Mouse (Mus musculus) embryonic facial prominence, embryonic 15.5 days (tissue): ENCODE measurements around the gene Nhsl2. TPM values are rescaled to one million over a fixed set of nuclear protein-coding genes. Genes with fewer than 3 reads are reported as not detected.

Source experiments
- ATAC-seq: fragments of 200-750 bp; cut with Nextera tagmentation; 2 replicates; pipeline ENCODE4 v1.8.0; 2017; ENCODE audit warnings: low read depth, moderate TSS enrichment; ENCODE audit not compliant: insufficient number of reproducible peaks, low FRiP score, low TSS enrichment
- H3K27ac ChIP-seq: fragments of 300-500 bp; sonication (generic); replicated peaks from 2 replicates; pipeline ENCODE4 v1.5.1; 2015; ENCODE audit warnings: mild to moderate bottlenecking, inconsistent platforms
- H3K27me3 ChIP-seq: fragments of 300-500 bp; sonication (generic); 2 replicates; pipeline ENCODE4 v1.6.1; 2015; ENCODE audit warnings: inconsistent platforms
- H3K36me3 ChIP-seq: fragments of 300-500 bp; sonication (generic); 2 replicates; pipeline ENCODE4 v1.6.1; 2015; ENCODE audit warnings: mild to moderate bottlenecking, inconsistent platforms
- H3K4me1 ChIP-seq: fragments of 300-500 bp; sonication (generic); 2 replicates; pipeline ENCODE4 v1.6.1; 2015; ENCODE audit warnings: inconsistent platforms
- H3K4me2 ChIP-seq: fragments of 300-500 bp; sonication (generic); replicated peaks from 2 replicates; pipeline ENCODE4 v1.6.1; 2015; ENCODE audit warnings: mild to moderate bottlenecking, inconsistent platforms
- H3K4me3 ChIP-seq: fragments of 300-500 bp; sonication (generic); replicated peaks from 2 replicates; pipeline ENCODE4 v1.5.1; 2015; ENCODE audit warnings: mild to moderate bottlenecking, inconsistent platforms
- H3K9ac ChIP-seq: fragments of 300-500 bp; sonication (generic); 2 replicates; pipeline ENCODE4 v1.6.1; 2015; ENCODE audit warnings: inconsistent platforms
- H3K9me3 ChIP-seq: fragments of 300-500 bp; sonication (generic); replicated peaks from 2 replicates; pipeline ENCODE4 v1.6.1; 2016; ENCODE audit warnings: inconsistent platforms
- WGBS: fragments of 180-500 bp; shearing (Covaris S2); methylation state at CpG from one replicate; pipeline ENCODE4 v1.1.7; 2015; 5-methylcytosine and 5-hydroxymethylcytosine counted together
- polyA plus RNA-seq: library from polyadenylated mRNA; unstranded; fragments of >200 nt; fragmentation: Nextera tagmentation; extraction: Ambion mirVana; gene quantifications from 2 replicates; pipeline ENCODE4 v1.2.1, GENCODE M21; 2015

The Nhsl2 gene
- polyA plus RNA-seq, 1 experiment from 2014 or later = 7.0 TPM

- no peak overlapping the region for H3K4me2 ChIP-seq
- H3K36me3 ChIP-seq = no peaks in the 10 kb centered on the region
- H3K27ac ChIP-seq = no peak overlapping the region
- ATAC-seq = no peak
- no peaks in the 10 kb centered on the region for H3K4me1 ChIP-seq
- H3K9me3 ChIP-seq = no peaks in the 10 kb centered on the region
- no peak overlapping the region for H3K9ac ChIP-seq
- H3K4me3 ChIP-seq = no peak overlapping the region
- WGBS = 74% methylated on average over 7 of the region's 7 CpGs
- H3K27me3 ChIP-seq = peaks cover 13% of the 10 kb centered on the region; the same call in 1 of the 2 replicates
These were observed 170.5 kb downstream of the Nhsl2 start for GRCm38 (mm10) chrX:102019471-102020240.

GRCm38 (mm10) chrX:102024976-102025375 lies 175.8 kb downstream of the Nhsl2 start:
- WGBS = 57% methylated on average over 3 of the region's 3 CpGs
- no peaks in the 10 kb centered on the region for H3K36me3 ChIP-seq
- ATAC-seq = no peak
- no peak overlapping the region for H3K27ac ChIP-seq
- H3K4me1 ChIP-seq = no peaks in the 10 kb centered on the region
- H3K4me3 ChIP-seq = no peak overlapping the region
- 0 out of 2 replicates have a peak, but pooled peaks cover 3% of the 10 kb centered on the region for H3K27me3 ChIP-seq
- H3K9me3 ChIP-seq = no peaks in the 10 kb centered on the region
- H3K4me2 ChIP-seq = no peak overlapping the region
- H3K9ac ChIP-seq = no peak overlapping the region

GRCm38 (mm10) chrX:102031851-102032250 lies 182.7 kb downstream of the Nhsl2 start:
- Histone ChIP-seq H3K27me3 (no peaks in the 10 kb centered on the region; the same call in 1 of the 2 replicates), H3K4me2 (no peak overlapping the region), H3K9ac (no peak overlapping the region), H3K36me3 (no peaks in the 10 kb centered on the region), H3K9me3 (no peaks in the 10 kb centered on the region), H3K4me3 (no peak overlapping the region), H3K4me1 (no peaks in the 10 kb centered on the region), H3K27ac (no peak overlapping the region)
- WGBS = 62% methylated on average over 6 of the region's 6 CpGs
- ATAC-seq = no peak

- H3K36me3 ChIP-seq = no peaks in the 10 kb centered on the region
These were observed 183.2 kb downstream of the Nhsl2 start for GRCm38 (mm10) chrX:102032431-102032830.

GRCm38 (mm10) chrX:102033566-102033965 lies 184.4 kb downstream of the Nhsl2 start:
- H3K9me3 ChIP-seq = no peaks in the 10 kb centered on the region
- no peak overlapping the region for H3K9ac ChIP-seq
- no peaks in the 10 kb centered on the region; the same call in 1 of the 2 replicates for H3K27me3 ChIP-seq
- no peak for ATAC-seq
- no peak overlapping the region for H3K4me3 ChIP-seq
- no peak overlapping the region for H3K27ac ChIP-seq
- H3K4me1 ChIP-seq = 0 out of 2 replicates have a peak, but pooled peaks cover 3% of the 10 kb centered on the region
- no peaks in the 10 kb centered on the region for H3K36me3 ChIP-seq
- 83% methylated on average over 2 of the region's 2 CpGs for WGBS
- no peak overlapping the region for H3K4me2 ChIP-seq

More at GRCm38 (mm10) chrX:102032431-102032830, 183.2 kb downstream of the Nhsl2 start:
- Histone ChIP-seq H3K27me3 (no peaks in the 10 kb centered on the region; the same call in 1 of the 2 replicates), H3K9me3 (no peaks in the 10 kb centered on the region), H3K9ac (no peak overlapping the region), H3K4me3 (no peak overlapping the region), H3K4me1 (no peaks in the 10 kb centered on the region), H3K4me2 (no peak overlapping the region), H3K27ac (no peak overlapping the region)
- ATAC-seq = no peak
- WGBS = 74% methylated on average over 8 of the region's 8 CpGs

GRCm38 (mm10) chrX:102035671-102036070 lies 186.5 kb downstream of the Nhsl2 start:
- WGBS = 54% methylated on average over 3 of the region's 3 CpGs
- no peaks in the 10 kb centered on the region for H3K9me3 ChIP-seq
- no peak for ATAC-seq
- no peak overlapping the region for H3K4me3 ChIP-seq
- H3K27ac ChIP-seq = no peak overlapping the region
- no peak overlapping the region for H3K9ac ChIP-seq
- H3K4me1 ChIP-seq = 0 out of 2 replicates have a peak, but pooled peaks cover 3% of the 10 kb centered on the region
- H3K36me3 ChIP-seq = no peaks in the 10 kb centered on the region
- no peaks in the 10 kb centered on the region; the same call in 1 of the 2 replicates for H3K27me3 ChIP-seq
- H3K4me2 ChIP-seq = no peak overlapping the region

- H3K9ac ChIP-seq = no peak overlapping the region
- H3K4me2 ChIP-seq = no peak overlapping the region
- no peak overlapping the region for H3K27ac ChIP-seq
- no peak for ATAC-seq
- 0 out of 2 replicates have a peak, but pooled peaks cover 3% of the 10 kb centered on the region for H3K4me1 ChIP-seq
- H3K9me3 ChIP-seq = no peaks in the 10 kb centered on the region
- 73% methylated on average over 3 of the region's 3 CpGs for WGBS
- no peaks in the 10 kb centered on the region for H3K36me3 ChIP-seq
- no peak overlapping the region for H3K4me3 ChIP-seq
- peaks cover under 1% of the 10 kb centered on the region for H3K27me3 ChIP-seq
These were observed 187.7 kb downstream of the Nhsl2 start for GRCm38 (mm10) chrX:102036866-102037361.

- Histone ChIP-seq H3K36me3 (no peaks in the 10 kb centered on the region), H3K27me3 (peaks cover 6% of the 10 kb centered on the region), H3K27ac (no peak overlapping the region), H3K4me2 (no peak overlapping the region), H3K4me1 (0 out of 2 replicates have a peak, but pooled peaks cover 3% of the 10 kb centered on the region), H3K4me3 (no peak overlapping the region), H3K9me3 (no peaks in the 10 kb centered on the region), H3K9ac (no peak overlapping the region)
- 67% methylated on average over 2 of the region's 2 CpGs for WGBS
- ATAC-seq = no peak
These were observed 188.3 kb downstream of the Nhsl2 start for GRCm38 (mm10) chrX:102037506-102037905.

GRCm38 (mm10) chrX:102041562-102041961 lies 192.4 kb downstream of the Nhsl2 start:
- H3K4me1 ChIP-seq = 0 out of 2 replicates have a peak, but pooled peaks cover 3% of the 10 kb centered on the region
- ATAC-seq = no peak
- no peak overlapping the region for H3K27ac ChIP-seq
- H3K4me3 ChIP-seq = no peak overlapping the region
- H3K36me3 ChIP-seq = no peaks in the 10 kb centered on the region
- H3K9me3 ChIP-seq = no peaks in the 10 kb centered on the region
- H3K27me3 ChIP-seq = peaks cover 6% of the 10 kb centered on the region; the same call in 1 of the 2 replicates
- no peak overlapping the region for H3K4me2 ChIP-seq
- 55% methylated on average over 7 of the region's 7 CpGs for WGBS
- no peak overlapping the region for H3K9ac ChIP-seq

GRCm38 (mm10) chrX:102042386-102042785 lies 193.2 kb downstream of the Nhsl2 start:
- Histone ChIP-seq H3K9me3 (no peaks in the 10 kb centered on the region), H3K27me3 (peaks cover 6% of the 10 kb centered on the region; the same call in 1 of the 2 replicates), H3K4me3 (no peak overlapping the region), H3K27ac (no peak overlapping the region), H3K4me1 (0 out of 2 replicates have a peak, but pooled peaks cover 3% of the 10 kb centered on the region), H3K4me2 (no peak overlapping the region), H3K9ac (no peak overlapping the region), H3K36me3 (no peaks in the 10 kb centered on the region)
- 80% methylated on average over 4 of the region's 4 CpGs for WGBS
- no peak for ATAC-seq

GRCm38 (mm10) chrX:102050552-102050951 lies 201.4 kb downstream of the Nhsl2 start:
- Histone ChIP-seq H3K27me3 (0 out of 2 replicates have a peak, but pooled peaks cover 3% of the 10 kb centered on the region), H3K27ac (no peak overlapping the region), H3K4me1 (no peaks in the 10 kb centered on the region), H3K4me2 (no peak overlapping the region), H3K4me3 (no peak overlapping the region), H3K36me3 (no peaks in the 10 kb centered on the region), H3K9me3 (no peaks in the 10 kb centered on the region), H3K9ac (no peak overlapping the region)
- 85% methylated on average over 6 of the region's 6 CpGs for WGBS
- ATAC-seq = no peak
